In the genomic region with DNA sequence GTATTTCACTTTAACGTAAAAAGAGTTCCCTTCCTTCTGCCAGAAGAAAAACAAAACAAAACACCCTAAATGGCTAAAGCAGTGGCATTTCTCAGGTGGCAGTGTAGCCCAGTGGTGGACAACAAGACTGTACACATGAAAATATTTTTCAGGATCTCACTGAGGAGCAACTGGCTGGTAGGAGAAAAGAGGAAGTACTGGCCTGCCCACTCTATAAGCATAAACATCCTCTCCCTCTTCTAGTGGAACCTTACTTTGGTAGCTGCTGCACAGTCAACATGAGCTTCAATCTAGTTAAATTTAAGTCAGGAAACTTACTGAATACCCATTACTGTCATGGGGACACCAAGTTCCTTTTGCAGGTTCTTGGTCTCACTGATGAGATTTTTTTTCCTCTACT, we compare ENCODE assay signal across 26 mouse cellular contexts.
"Had no signal": no experiment of that assay in that cellular context is flagged by ENCODE, and none has a peak within 500 bp of the region (broad histone marks: within the 10 kb centered on the region; RNA-seq: fewer than 3 reads in every experiment).

No protein-coding gene starts in this region.

- H3K4me3 ChIP-seq: heart, adult 2 months; heart, embryonic 13.5 days; heart, embryonic 15.5 days; hindbrain, embryonic 10.5 days; hindbrain, embryonic 12.5 days; intestine, embryonic 15.5 days; layer of hippocampus, adult 2 months; left cerebral cortex, adult 2 months; limb, embryonic 10.5 days; limb, embryonic 12.5 days had no signal

- H3K4me1 ChIP-seq: heart, embryonic 13.5 days; heart, embryonic 15.5 days; hindbrain, embryonic 10.5 days; hindbrain, embryonic 12.5 days; intestine, embryonic 15.5 days; limb, embryonic 10.5 days; limb, embryonic 12.5 days had no signal

- ATAC-seq: hindbrain, embryonic 16.5 days; inflammation-experienced regulatory T-cells, adult 6 months; intestine, embryonic 15.5 days; intestine, postnatal 0 days had no signal

- H3K9me3 ChIP-seq: heart, embryonic 13.5 days; heart, embryonic 15.5 days; hindbrain, embryonic 10.5 days; hindbrain, embryonic 12.5 days; intestine, embryonic 15.5 days; limb, embryonic 10.5 days; limb, embryonic 12.5 days had no signal

- H3K36me3 ChIP-seq: heart, embryonic 13.5 days; heart, embryonic 15.5 days; hindbrain, embryonic 10.5 days; hindbrain, embryonic 12.5 days; intestine, embryonic 15.5 days; limb, embryonic 10.5 days; limb, embryonic 12.5 days had no signal

- DNase-seq: gastrocnemius, postnatal 14 days; gastrocnemius, postnatal 36 days; heart, adult 2 months; heart, postnatal 14 days; heart, postnatal 36 days; kidney, adult 18-20 months; kidney, adult 8-10 months; kidney, postnatal 10 days; kidney, postnatal 25 days; kidney, postnatal 4 days; liver had no signal

- H3K4me2 ChIP-seq: heart, embryonic 11.5 days; heart, embryonic 13.5 days; heart, embryonic 15.5 days; hindbrain, embryonic 12.5 days; hindbrain, embryonic 14.5 days; intestine, embryonic 15.5 days; limb, embryonic 12.5 days; liver, embryonic 11.5 days had no signal

- H3K27me3 ChIP-seq: heart, embryonic 13.5 days; heart, embryonic 15.5 days; hindbrain, embryonic 12.5 days; intestine, embryonic 15.5 days; limb, embryonic 12.5 days had no signal

- H3K27ac ChIP-seq: heart, adult 2 months; heart, embryonic 13.5 days; heart, embryonic 15.5 days; hindbrain, embryonic 10.5 days; hindbrain, embryonic 12.5 days; hindbrain, embryonic 14.5 days; intestine, embryonic 15.5 days; layer of hippocampus, adult 2 months; left cerebral cortex, adult 2 months; limb, embryonic 10.5 days; limb, embryonic 12.5 days had no signal

- H3K9ac ChIP-seq: heart, embryonic 13.5 days; heart, embryonic 15.5 days; hindbrain, embryonic 12.5 days; hindbrain, embryonic 14.5 days; intestine, embryonic 15.5 days; limb, embryonic 12.5 days had no signal
